Mouse (Mus musculus) kidney, adult 2 months (tissue): ENCODE results near the gene Smtnl1.

Experiments used
- CTCF ChIP-seq: fragments of 200-500 bp; conservative IDR thresholded peaks from 2 replicates; pipeline ENCODE4 v1.5.1; 2011; ENCODE audit warnings: low read depth, mild to moderate bottlenecking, control low read depth, low read length, moderate library complexity, mixed read lengths; ENCODE audit not compliant: insufficient read depth, insufficient read length
- POLR2A ChIP-seq: fragments of 200-500 bp; IDR thresholded peaks from one replicate; pipeline ENCODE4 v1.6.1; 2011; ENCODE audit warnings: low read depth, low read length, control low read depth

DNA sequence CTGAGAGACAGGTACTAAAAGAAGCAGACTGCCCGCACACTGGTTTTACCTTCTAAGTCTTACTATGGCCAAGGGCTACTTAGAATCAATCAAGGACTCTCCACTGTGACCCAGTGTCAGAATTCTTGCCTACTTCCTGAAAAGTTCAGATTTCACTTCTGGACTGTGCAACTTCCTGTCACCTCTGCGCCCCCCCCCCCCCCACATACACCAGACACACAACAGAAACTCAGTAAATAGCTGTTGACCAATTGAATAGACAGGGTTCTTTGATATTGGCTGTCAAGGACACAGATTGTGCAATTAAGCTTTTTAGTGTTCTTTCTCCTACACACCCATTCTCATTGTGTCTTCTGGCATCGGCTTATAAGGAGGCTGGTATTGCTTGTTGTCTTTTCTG lies 34.1 kb downstream of the Smtnl1 start:
- no peak for TF ChIP-seq CTCF
- TF ChIP-seq POLR2A: no peak
